Mouse (Mus musculus): ENCODE measurements around the gene Stk16.

Gene Stk16

GRCm38 (mm10) chr1:75264091-75264880 is 53.6 kb downstream of the Stk16 start, which contains the start of gene Ptprn:
Gene Ptprn (minus strand): TSS chr1:75264502.
- TF ChIP-seq GATA4 (IDR thresholded peaks at IDR 0.05; ENCODE audit: insufficient replicate concordance, low read length), result no peak

All from liver, adult (tissue).